ENCODE assay signal across 10 mouse cellular contexts in the genomic region with DNA sequence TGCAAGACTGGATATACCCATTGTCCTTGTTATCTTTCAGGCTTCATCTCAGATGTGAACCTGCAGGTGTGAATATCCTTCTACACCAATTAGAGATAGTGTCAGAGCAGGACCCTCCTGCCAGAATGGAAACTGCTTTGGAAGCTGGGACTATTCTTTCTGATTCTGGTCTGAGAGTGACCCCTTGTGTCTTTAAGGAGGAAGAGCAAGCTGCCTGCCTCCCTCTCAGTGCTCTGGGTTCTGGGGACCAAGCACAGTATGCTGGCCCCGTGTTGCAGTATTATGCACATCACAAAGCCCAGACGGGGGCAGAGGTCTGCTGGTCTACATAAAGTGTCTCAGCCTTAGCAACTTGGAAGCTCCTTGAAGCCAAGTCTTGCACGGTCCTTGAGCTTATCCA. TPM values are rescaled to one million over a fixed set of nuclear protein-coding genes. Genes with fewer than 3 reads are reported as not detected.
DNase-seq lines count a peak whose midpoint lies in the region; ATAC-seq and TF ChIP-seq lines count a peak whose summit lies in the region.
"Had no signal": no experiment of that assay in that cellular context is flagged by ENCODE, and none has a peak within 500 bp of the region (broad histone marks: within the 10 kb centered on the region; RNA-seq: fewer than 3 reads in every experiment).

No protein-coding gene starts in this region.

- no peak overlapping the region for H3K9ac ChIP-seq in intestine, postnatal 0 days (ENCODE audit: low read depth, low read length)
- H3K9ac ChIP-seq in intestine, embryonic 15.5 days = no peak overlapping the region
- H3K9ac ChIP-seq in midbrain, postnatal 0 days (replicated peaks; ENCODE audit: low read length, poor library complexity, severe bottlenecking) = no peak overlapping the region
- H3K9ac ChIP-seq in midbrain, embryonic 15.5 days = no peak overlapping the region
- H3K9ac ChIP-seq: neural tube, embryonic 12.5 days had no signal

- no peak overlapping the region for H3K27ac ChIP-seq in intestine, postnatal 0 days (ENCODE audit: low read depth, low read length)
- no peak overlapping the region for H3K27ac ChIP-seq in intestine, embryonic 15.5 days
- no peak overlapping the region for H3K27ac ChIP-seq in midbrain, postnatal 0 days (ENCODE audit: low read depth, low read length)
- no peak overlapping the region for H3K27ac ChIP-seq in midbrain, embryonic 15.5 days
- H3K27ac ChIP-seq: neural tube, embryonic 12.5 days had no signal

- no peak for ATAC-seq in intestine, postnatal 0 days
- ATAC-seq in intestine, embryonic 15.5 days = no peak
- no peak; the same call in 1 of the 2 replicates for ATAC-seq in midbrain, postnatal 0 days (ENCODE audit: low FRiP score)
- no peak for ATAC-seq in midbrain, embryonic 15.5 days (replicated peaks)
- ATAC-seq: activated CD4-positive, CD25-positive, alpha-beta regulatory T cell, adult 4 months had no signal

- H3K4me3 ChIP-seq in intestine, postnatal 0 days (ENCODE audit: low read depth, low read length) = no peak overlapping the region
- no peak overlapping the region for H3K4me3 ChIP-seq in intestine, embryonic 15.5 days (replicated peaks)
- H3K4me3 ChIP-seq in midbrain, postnatal 0 days (ENCODE audit: low read depth, low read length) = no peak overlapping the region
- no peak overlapping the region for H3K4me3 ChIP-seq in midbrain, embryonic 15.5 days
- H3K4me3 ChIP-seq: neural tube, embryonic 12.5 days had no signal

- H3K27me3 ChIP-seq in intestine, postnatal 0 days (replicated peaks; ENCODE audit: control insufficient read depth, insufficient read depth, low read length) = no peaks in the 10 kb centered on the region
- no peaks in the 10 kb centered on the region for H3K27me3 ChIP-seq in intestine, embryonic 15.5 days (replicated peaks)
- no peaks in the 10 kb centered on the region for H3K27me3 ChIP-seq in midbrain, postnatal 0 days (ENCODE audit: insufficient read depth, low read length)
- H3K27me3 ChIP-seq in midbrain, embryonic 15.5 days (replicated peaks) = no peaks in the 10 kb centered on the region
- H3K27me3 ChIP-seq: neural tube, embryonic 12.5 days had no signal

- 65% methylated on average over 3 of the region's 3 CpGs for WGBS in intestine, postnatal 0 days
- 75% methylated on average over 3 of the region's 3 CpGs for WGBS in intestine, embryonic 15.5 days
- 66% methylated on average over 3 of the region's 3 CpGs for WGBS in midbrain, postnatal 0 days
- WGBS in midbrain, embryonic 15.5 days = 65% methylated on average over 3 of the region's 3 CpGs

- H3K4me2 ChIP-seq in intestine, postnatal 0 days (replicated peaks; ENCODE audit: low read depth) = no peak overlapping the region
- H3K4me2 ChIP-seq in intestine, embryonic 15.5 days (replicated peaks) = no peak overlapping the region
- no peak overlapping the region for H3K4me2 ChIP-seq in midbrain, postnatal 0 days (ENCODE audit: low read depth, low read length, poor library complexity, severe bottlenecking)
- H3K4me2 ChIP-seq in midbrain, embryonic 15.5 days = no peak overlapping the region
- H3K4me2 ChIP-seq: neural tube, embryonic 12.5 days had no signal

- peaks cover 3% of the 10 kb centered on the region; the same call in 1 of the 2 replicates for H3K4me1 ChIP-seq in intestine, postnatal 0 days (replicated peaks; ENCODE audit: control insufficient read depth, insufficient read depth, low read length)
- peaks cover 21% of the 10 kb centered on the region; the same call in 1 of the 2 replicates for H3K4me1 ChIP-seq in intestine, embryonic 15.5 days (replicated peaks)
- no peaks in the 10 kb centered on the region for H3K4me1 ChIP-seq in midbrain, postnatal 0 days (ENCODE audit: insufficient read depth, low read length)
- H3K4me1 ChIP-seq in midbrain, embryonic 15.5 days = no peaks in the 10 kb centered on the region
- H3K4me1 ChIP-seq: neural tube, embryonic 12.5 days had no signal

- H3K9me3 ChIP-seq in intestine, postnatal 0 days (ENCODE audit: control insufficient read depth) = no peaks in the 10 kb centered on the region
- H3K9me3 ChIP-seq in intestine, embryonic 15.5 days = no peaks in the 10 kb centered on the region
- H3K9me3 ChIP-seq in midbrain, postnatal 0 days (ENCODE audit: low read length) = no peaks in the 10 kb centered on the region
- H3K9me3 ChIP-seq in midbrain, embryonic 15.5 days = no peaks in the 10 kb centered on the region
- H3K9me3 ChIP-seq: neural tube, embryonic 12.5 days had no signal

- peak; percentile 80 for TF ChIP-seq CTCF in intestine, postnatal 0 days (IDR thresholded peaks at IDR 0.05; ENCODE audit: low read depth)
- peak; percentile 71 for TF ChIP-seq CTCF in midbrain, postnatal 0 days (IDR thresholded peaks at IDR 0.05)

- DNase-seq in midbrain, postnatal 0 days (ENCODE audit: low spot score) = peak; percentile 36
- DNase-seq in brain, adult 2 months (ENCODE audit: low read depth, low spot score) = peak; percentile 31
- no peak for DNase-seq in right cerebral cortex, postnatal 25 days
- DNase-seq in right cerebral cortex, adult 2 months (ENCODE audit: low spot score in 2 of 2) = no peak
- DNase-seq: cerebellum, adult 9-10 months had no signal

- H3K36me3 ChIP-seq in intestine, postnatal 0 days (ENCODE audit: control insufficient read depth, insufficient read depth) = peaks cover 6% of the 10 kb centered on the region; the same call in 1 of the 2 replicates
- no peaks in the 10 kb centered on the region for H3K36me3 ChIP-seq in intestine, embryonic 15.5 days
- H3K36me3 ChIP-seq in midbrain, postnatal 0 days (ENCODE audit: insufficient read depth, low read length) = peaks cover 27% of the 10 kb centered on the region
- 0 out of 2 replicates have a peak, but pooled peaks cover 3% of the 10 kb centered on the region for H3K36me3 ChIP-seq in midbrain, embryonic 15.5 days (replicated peaks)

RNA-seq across cellular contexts. Expression of gene Mustn1, which starts 13.7 kb away (rescaled TPM):
- 24.7 and 27.2 TPM in 2 replicates for polyA plus RNA-seq in intestine, postnatal 0 days (2015; fragmentation: Nextera tagmentation; extraction: Ambion mirVana)
- 8.1 and 8.3 TPM in 2 replicates for polyA plus RNA-seq in intestine, embryonic 15.5 days (2015; fragmentation: Nextera tagmentation; extraction: Ambion mirVana)
- 0.19 and 1.0 TPM in 2 replicates for total RNA-seq in midbrain, postnatal 0 days (2014; rRNA removed)
- 1.0 and 2.0 TPM in 2 replicates for polyA plus RNA-seq in midbrain, postnatal 0 days (2015; fragmentation: Nextera tagmentation; extraction: Ambion mirVana)
- polyA plus RNA-seq in midbrain, embryonic 15.5 days (2015; fragmentation: Nextera tagmentation; extraction: Ambion mirVana) = 0.50 and 0.76 TPM in 2 replicates

RNA-seq across cellular contexts. Expression of gene Itih4, which starts 21.0 kb away (rescaled TPM):
- polyA plus RNA-seq in intestine, postnatal 0 days (2015; fragmentation: Nextera tagmentation; extraction: Ambion mirVana) = 0.16 TPM in 1 of 2 replicates, not detected in the other
- 1.1 and 2.6 TPM in 2 replicates for polyA plus RNA-seq in intestine, embryonic 15.5 days (2015; fragmentation: Nextera tagmentation; extraction: Ambion mirVana)
- total RNA-seq in midbrain, postnatal 0 days (2014; rRNA removed) = not detected in 2 replicates
- not detected in 2 replicates for polyA plus RNA-seq in midbrain, postnatal 0 days (2015; fragmentation: Nextera tagmentation; extraction: Ambion mirVana)
- 0.09 TPM in 1 of 2 replicates, not detected in the other for polyA plus RNA-seq in midbrain, embryonic 15.5 days (2015; fragmentation: Nextera tagmentation; extraction: Ambion mirVana)
- polyA plus RNA-seq: activated CD4-positive, CD25-positive, alpha-beta regulatory T cell, adult 4 months; neural tube, embryonic 12.5 days had no signal

RNA-seq across cellular contexts. Expression of gene Tmem110, which starts 39.9 kb away (rescaled TPM):
- polyA plus RNA-seq in intestine, postnatal 0 days (2015; fragmentation: Nextera tagmentation; extraction: Ambion mirVana) = 17.5 and 18.0 TPM in 2 replicates
- 22.0 and 22.2 TPM in 2 replicates for polyA plus RNA-seq in intestine, embryonic 15.5 days (2015; fragmentation: Nextera tagmentation; extraction: Ambion mirVana)
- 15.0 and 16.9 TPM in 2 replicates for total RNA-seq in midbrain, postnatal 0 days (2014; rRNA removed)
- polyA plus RNA-seq in midbrain, postnatal 0 days (2015; fragmentation: Nextera tagmentation; extraction: Ambion mirVana) = 14.3 and 14.5 TPM in 2 replicates
- polyA plus RNA-seq in midbrain, embryonic 15.5 days (2015; fragmentation: Nextera tagmentation; extraction: Ambion mirVana) = 21.4 and 22.7 TPM in 2 replicates

RNA-seq across cellular contexts. Expression of gene Itih3, which starts 58.2 kb away (rescaled TPM):
- 3.9 and 4.7 TPM in 2 replicates for polyA plus RNA-seq in intestine, postnatal 0 days (2015; fragmentation: Nextera tagmentation; extraction: Ambion mirVana)
- polyA plus RNA-seq in intestine, embryonic 15.5 days (2015; fragmentation: Nextera tagmentation; extraction: Ambion mirVana) = 3.2 and 5.1 TPM in 2 replicates
- total RNA-seq in midbrain, postnatal 0 days (2014; rRNA removed) = 4.5 and 5.3 TPM in 2 replicates
- polyA plus RNA-seq in midbrain, postnatal 0 days (2015; fragmentation: Nextera tagmentation; extraction: Ambion mirVana) = 5.6 and 6.1 TPM in 2 replicates
- 1.1 and 1.3 TPM in 2 replicates for polyA plus RNA-seq in midbrain, embryonic 15.5 days (2015; fragmentation: Nextera tagmentation; extraction: Ambion mirVana)
- polyA plus RNA-seq: activated CD4-positive, CD25-positive, alpha-beta regulatory T cell, adult 4 months had no signal

Comparison
In these comparisons a context has a peak if more than half of its experiments do, and no peak if none do; other contexts are left out.
1. DNase-seq: peak in midbrain, postnatal 0 days (single experiment) and brain, adult 2 months (single experiment); none in right cerebral cortex, postnatal 25 days (single experiment) and right cerebral cortex, adult 2 months (0 of 2).